Mouse (Mus musculus) macrophage (primary cell): ENCODE measurements around the gene Pax7. TPM values are rescaled to one million over a fixed set of nuclear protein-coding genes. Genes with fewer than 3 reads are reported as not detected.

Experiments used
- H3K27ac ChIP-seq: fragments of 350-480 bp; formaldehyde crosslinking; 2 replicates; pipeline ENCODE4 v1.9.0; 2021
- H3K36me3 ChIP-seq: fragments of 350-480 bp; formaldehyde crosslinking; 2 replicates; pipeline ENCODE4 v1.9.0; 2021; ENCODE audit errors: inconsistent target
- H3K4me3 ChIP-seq: fragments of 350-480 bp; formaldehyde crosslinking; 2 replicates; pipeline ENCODE4 v1.9.0; 2021; ENCODE audit errors: inconsistent target
- H3K79me2 ChIP-seq: fragments of 350-480 bp; formaldehyde crosslinking; 2 replicates; pipeline ENCODE4 v1.9.0; 2021; ENCODE audit errors: inconsistent target
- WGBS: methylation state at CpG from one replicate; pipeline ENCODE4 v1.1.7; 2026; ENCODE audit warnings: inconsistent platforms; ENCODE audit not compliant: missing documents; 5-methylcytosine and 5-hydroxymethylcytosine counted together
- polyA plus RNA-seq: library from polyadenylated mRNA; stranded (reverse); fragments of 250-400 nt; gene quantifications from 3 replicates; pipeline ENCODE4 v1.2.4, GENCODE M21; 2018; ENCODE audit warnings: inconsistent platforms

Pax7 gene
- polyA plus RNA-seq, 1 experiment from 2014 or later = not detected

DNA sequence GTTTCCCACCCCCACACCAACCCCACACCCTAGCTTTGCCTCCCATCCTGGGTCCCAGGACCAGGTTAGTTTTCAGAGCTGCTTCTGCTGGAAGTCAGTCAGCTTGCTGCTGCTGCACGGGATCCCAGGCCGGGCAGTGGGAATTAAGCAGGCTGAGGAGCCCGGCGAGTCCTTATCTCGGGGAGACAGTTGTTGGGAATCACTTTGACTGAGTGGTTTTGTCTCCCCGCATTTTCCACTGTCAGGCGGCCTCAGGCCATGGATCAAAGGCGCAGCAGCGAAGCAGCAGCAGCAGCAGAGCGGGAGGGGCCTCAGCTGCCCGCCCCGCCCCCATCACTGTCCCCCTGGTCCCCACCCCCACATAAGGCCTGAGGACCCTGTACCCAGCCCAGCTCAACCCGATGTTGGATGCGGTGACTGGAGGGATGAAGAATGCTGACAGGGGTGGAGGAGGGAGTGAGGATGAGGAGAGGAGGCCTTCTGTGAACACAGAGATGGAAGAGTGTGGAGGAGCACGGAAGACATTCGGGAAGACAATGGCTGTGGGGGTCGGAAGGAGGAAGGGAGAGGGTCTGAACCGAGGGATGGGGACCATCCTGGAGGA is 66.1 kb downstream of the Pax7 start:
- H3K36me3 ChIP-seq = no peaks in the 10 kb centered on the region
- WGBS = 34% methylated on average over 18 of the region's 18 CpGs

GRCm38 (mm10) chr4:139761911-139762310 is 71.4 kb downstream of the Pax7 start:
- H3K4me3 ChIP-seq = no peak overlapping the region
- 35% methylated on average over 13 of the region's 13 CpGs for WGBS
- no peaks in the 10 kb centered on the region for H3K79me2 ChIP-seq
- H3K27ac ChIP-seq = no peak overlapping the region
- no peaks in the 10 kb centered on the region for H3K36me3 ChIP-seq

More for the DNA sequence above, 66.1 kb downstream of the Pax7 start:
- H3K27ac ChIP-seq = no peak overlapping the region
- H3K79me2 ChIP-seq = no peaks in the 10 kb centered on the region
- no peak overlapping the region for H3K4me3 ChIP-seq

- Histone ChIP-seq H3K27ac (no peak overlapping the region), H3K36me3 (no peaks in the 10 kb centered on the region), H3K79me2 (no peaks in the 10 kb centered on the region), H3K4me3 (no peak overlapping the region)
- WGBS = 86% methylated on average over 11 of the region's 11 CpGs
Measured at GRCm38 (mm10) chr4:139760736-139761135, 72.6 kb downstream of the Pax7 start.

DNA sequence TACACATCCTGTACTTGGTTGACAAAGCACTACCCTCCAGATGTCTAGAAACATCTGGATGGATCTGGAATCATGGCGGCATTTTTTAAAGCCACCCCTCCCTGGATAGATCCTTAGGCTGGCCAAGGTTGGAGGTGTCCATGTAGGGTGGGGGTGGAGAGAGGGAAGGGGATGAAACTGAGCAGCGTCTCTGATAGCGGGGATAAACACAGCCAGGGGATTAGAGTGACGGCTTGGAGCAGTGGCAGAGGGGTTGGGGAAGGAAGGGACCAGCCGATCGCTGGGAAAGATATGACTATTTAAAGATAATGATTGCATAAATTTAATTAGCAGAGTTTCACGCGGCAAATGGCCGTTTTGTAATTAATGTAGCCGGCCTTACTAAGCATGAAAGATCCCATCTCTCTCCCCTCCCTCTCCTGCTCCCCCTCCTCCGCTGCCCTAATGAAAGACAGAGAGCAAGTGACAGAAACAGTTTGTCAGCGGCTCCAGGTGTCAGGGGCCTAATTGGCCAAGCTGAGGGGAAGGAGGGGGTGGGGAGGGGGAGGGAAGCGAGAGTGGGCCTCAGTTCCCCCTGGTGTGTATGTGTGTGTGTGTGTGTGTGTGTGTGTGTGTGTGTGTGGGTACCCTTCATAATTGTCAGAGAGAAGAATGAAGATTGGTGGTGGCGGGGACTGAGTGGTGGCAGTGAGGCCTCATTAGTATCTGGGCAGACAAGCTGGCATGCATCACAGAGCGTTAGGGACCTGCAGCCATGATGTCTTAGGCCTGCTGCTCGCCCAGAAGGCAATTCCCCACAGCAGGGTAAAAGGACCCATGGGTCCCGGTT is 74.6 kb downstream of the Pax7 start:
- Histone ChIP-seq H3K27ac (no peak overlapping the region), H3K36me3 (no peaks in the 10 kb centered on the region), H3K4me3 (no peak overlapping the region), H3K79me2 (no peaks in the 10 kb centered on the region)
- WGBS = 63% methylated on average over 16 of the region's 17 CpGs

GRCm38 (mm10) chr4:139756931-139757330 is 76.4 kb downstream of the Pax7 start:
- no peaks in the 10 kb centered on the region for H3K36me3 ChIP-seq
- H3K79me2 ChIP-seq = no peaks in the 10 kb centered on the region
- H3K27ac ChIP-seq = no peak overlapping the region
- 77% methylated on average over 11 of the region's 13 CpGs for WGBS
- H3K4me3 ChIP-seq = no peak overlapping the region

GRCm38 (mm10) chr4:139754148-139754710 is 79.1 kb downstream of the Pax7 start:
- Histone ChIP-seq H3K79me2 (no peaks in the 10 kb centered on the region), H3K36me3 (no peaks in the 10 kb centered on the region), H3K4me3 (no peak overlapping the region), H3K27ac (no peak overlapping the region)
- WGBS = 8% methylated on average over 11 of the region's 11 CpGs

DNA sequence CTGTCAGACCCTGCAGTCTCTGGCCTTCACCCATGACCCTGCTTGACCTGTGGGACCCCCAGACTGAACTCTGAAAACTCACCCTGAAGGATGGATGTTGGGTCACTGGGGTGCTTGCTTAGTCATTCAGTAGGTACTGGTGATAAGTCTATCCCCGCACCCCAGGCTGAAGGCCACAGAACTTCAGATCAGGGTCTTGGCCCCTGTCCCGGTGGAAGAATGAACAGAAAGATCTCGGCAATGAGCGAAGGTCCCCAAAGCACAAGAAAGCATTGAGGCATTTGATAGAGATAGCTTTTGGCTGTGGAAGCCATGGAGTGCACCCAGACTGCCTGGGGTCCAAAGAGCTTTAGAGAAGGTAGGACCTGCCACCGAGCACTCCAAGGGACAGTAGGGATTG is 82.4 kb downstream of the Pax7 start:
- Histone ChIP-seq H3K4me3 (no peak overlapping the region), H3K36me3 (no peaks in the 10 kb centered on the region), H3K79me2 (no peaks in the 10 kb centered on the region), H3K27ac (no peak overlapping the region)
- WGBS = 88% methylated on average over 5 of the region's 5 CpGs

DNA sequence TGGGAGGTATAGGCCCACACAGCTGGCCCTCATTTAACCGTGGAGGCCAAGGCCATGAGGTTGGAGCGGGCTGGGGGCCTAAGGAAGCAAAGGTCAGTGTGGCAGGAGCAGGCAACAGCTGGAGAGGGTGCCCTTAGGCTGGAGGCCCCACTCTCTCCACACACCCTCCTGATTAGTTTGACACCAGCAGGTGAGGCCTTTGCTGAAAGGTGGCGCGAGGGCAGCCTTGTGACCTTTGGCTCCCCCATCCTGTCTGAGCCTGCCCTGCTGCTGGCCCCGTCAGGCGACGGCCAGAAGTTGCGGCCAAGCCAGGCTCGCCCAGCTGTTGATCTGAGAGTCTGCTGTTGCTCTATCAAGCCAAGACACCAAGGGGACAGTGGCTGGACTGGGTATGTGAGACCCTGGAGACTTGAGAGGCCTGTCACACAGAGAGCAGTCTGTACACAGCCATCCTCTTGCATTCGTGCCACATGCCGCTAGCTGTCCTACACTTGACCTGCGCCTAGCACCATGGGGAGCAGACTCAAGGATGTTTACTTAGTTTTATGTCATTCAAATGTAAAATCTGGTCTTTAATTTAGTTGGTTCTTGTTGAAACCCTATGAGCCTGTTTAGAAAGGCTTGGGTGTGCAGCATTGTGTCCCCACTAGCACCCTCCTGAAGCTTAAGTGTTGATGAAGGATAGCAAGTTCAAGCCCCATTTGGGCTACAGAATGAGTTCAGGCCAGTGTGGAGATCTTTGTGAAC is 86.0 kb downstream of the Pax7 start:
- Histone ChIP-seq H3K36me3 (no peaks in the 10 kb centered on the region), H3K4me3 (no peak overlapping the region), H3K27ac (no peak overlapping the region), H3K79me2 (no peaks in the 10 kb centered on the region)
- 96% methylated on average over 12 of the region's 12 CpGs for WGBS

GRCm38 (mm10) chr4:139746177-139746576 is 87.2 kb downstream of the Pax7 start:
- 15% methylated on average over 12 of the region's 12 CpGs for WGBS
- Histone ChIP-seq H3K4me3 (no peak overlapping the region), H3K36me3 (no peaks in the 10 kb centered on the region), H3K79me2 (no peaks in the 10 kb centered on the region), H3K27ac (no peak overlapping the region)

GRCm38 (mm10) chr4:139744765-139745395 is 88.4 kb downstream of the Pax7 start:
- 89% methylated on average over 12 of the region's 12 CpGs for WGBS
- Histone ChIP-seq H3K27ac (no peak overlapping the region), H3K4me3 (no peak overlapping the region), H3K79me2 (no peaks in the 10 kb centered on the region), H3K36me3 (no peaks in the 10 kb centered on the region)

DNA sequence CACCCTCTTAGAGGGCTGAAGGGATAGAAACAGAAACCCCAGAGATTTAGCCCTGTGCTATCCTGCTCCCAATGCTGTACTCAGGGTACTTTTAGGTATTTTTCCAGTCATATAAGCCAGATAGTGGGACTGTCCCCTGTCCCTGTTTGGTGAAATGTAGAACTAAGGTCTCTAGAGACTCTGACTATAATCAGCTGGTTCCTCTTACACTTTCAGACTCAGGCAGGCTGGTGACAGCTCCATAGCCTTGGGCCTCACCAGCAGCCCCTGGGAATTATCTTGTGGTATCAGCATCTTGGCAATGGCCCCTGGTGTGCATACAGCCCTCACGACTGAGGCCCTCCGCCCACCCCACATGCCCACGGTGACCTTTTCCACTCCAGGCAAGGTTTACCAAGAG is 89.7 kb downstream of the Pax7 start:
- Histone ChIP-seq H3K4me3 (no peak overlapping the region), H3K36me3 (no peaks in the 10 kb centered on the region), H3K79me2 (no peaks in the 10 kb centered on the region), H3K27ac (no peak overlapping the region)
- 35% methylated on average over 3 of the region's 3 CpGs for WGBS

DNA sequence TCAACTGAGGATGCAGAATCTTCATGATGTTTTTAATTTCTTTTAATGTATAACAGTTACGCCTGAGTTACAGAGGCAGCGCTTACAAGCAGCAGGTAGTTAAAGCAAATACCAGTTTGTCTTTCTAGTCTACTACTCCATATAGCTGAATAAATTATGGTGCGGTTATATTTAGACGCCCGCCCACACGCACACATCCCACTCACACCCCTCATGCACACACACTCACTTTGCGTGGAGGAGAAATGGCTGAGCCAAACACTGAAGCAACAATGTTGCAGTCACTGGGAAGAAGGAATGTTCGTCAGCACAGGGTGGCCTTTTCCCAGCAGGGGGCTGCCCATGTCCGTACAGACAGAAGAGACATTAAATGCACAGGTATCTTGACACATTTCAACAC is 96.3 kb downstream of the Pax7 start:
- no peak overlapping the region for H3K27ac ChIP-seq
- H3K36me3 ChIP-seq = no peaks in the 10 kb centered on the region
- no peaks in the 10 kb centered on the region for H3K79me2 ChIP-seq
- no peak overlapping the region for H3K4me3 ChIP-seq
- WGBS = 90% methylated on average over 9 of the region's 9 CpGs

- WGBS = 52% methylated on average over 2 of the region's 2 CpGs
- Histone ChIP-seq H3K79me2 (no peaks in the 10 kb centered on the region), H3K36me3 (no peaks in the 10 kb centered on the region), H3K4me3 (no peak overlapping the region), H3K27ac (no peak overlapping the region)
Measured at GRCm38 (mm10) chr4:139727101-139727500, 106.2 kb downstream of the Pax7 start.

- WGBS = 72% methylated on average over 15 of the region's 15 CpGs
- Histone ChIP-seq H3K4me3 (no peak overlapping the region), H3K79me2 (no peaks in the 10 kb centered on the region), H3K27ac (no peak overlapping the region), H3K36me3 (no peaks in the 10 kb centered on the region)
Measured at GRCm38 (mm10) chr4:139725421-139725820, 107.9 kb downstream of the Pax7 start.
